Mouse (Mus musculus): ENCODE data around the gene Srpr. TPM values are rescaled to one million over a fixed set of nuclear protein-coding genes. Genes with fewer than 3 reads are reported as not detected.

Gene Srpr
- polyA plus RNA-seq, 1 experiment from 2014 or later, result 89.5 TPM

GRCm38 (mm10) chr9:35289992-35290391 is 90.0 kb downstream of the Srpr start:
- H3K27me3 ChIP-seq, result no peaks in the 10 kb centered on the region
- no peaks in the 10 kb centered on the region for H3K36me3 ChIP-seq
- H3K9ac ChIP-seq, result no peak overlapping the region
- H3K9me3 ChIP-seq (replicated peaks), result no peaks in the 10 kb centered on the region
- H3K4me1 ChIP-seq (replicated peaks), result peaks cover 2% of the 10 kb centered on the region
- no peak overlapping the region for H3K4me2 ChIP-seq
- ATAC-seq (replicated peaks; ENCODE audit: insufficient number of reproducible peaks, insufficient read depth, low FRiP score, low read depth), result no peak
- H3K27ac ChIP-seq, result no peak overlapping the region
- no peak overlapping the region for H3K4me3 ChIP-seq
- WGBS, result 53% methylated on average over 7 of the region's 7 CpGs

GRCm38 (mm10) chr9:35290417-35290816 is 90.4 kb downstream of the Srpr start:
- Histone ChIP-seq H3K9me3 (replicated peaks) (no peaks in the 10 kb centered on the region), H3K36me3 (no peaks in the 10 kb centered on the region), H3K4me2 (no peak overlapping the region), H3K9ac (no peak overlapping the region), H3K27me3 (no peaks in the 10 kb centered on the region), H3K27ac (no peak overlapping the region), H3K4me1 (replicated peaks) (peaks cover 2% of the 10 kb centered on the region), H3K4me3 (no peak overlapping the region)
- 92% methylated on average over 3 of the region's 3 CpGs for WGBS
- no peak for ATAC-seq (replicated peaks; ENCODE audit: insufficient number of reproducible peaks, insufficient read depth, low FRiP score, low read depth)

GRCm38 (mm10) chr9:35290916-35291315 is 90.9 kb downstream of the Srpr start:
- Histone ChIP-seq H3K27ac (no peak overlapping the region), H3K4me2 (no peak overlapping the region)
- ATAC-seq (replicated peaks; ENCODE audit: insufficient number of reproducible peaks, insufficient read depth, low FRiP score, low read depth), result no peak

GRCm38 (mm10) chr9:35293465-35293864 is 93.5 kb downstream of the Srpr start:
- H3K36me3 ChIP-seq, result no peaks in the 10 kb centered on the region
- H3K27ac ChIP-seq, result no peak overlapping the region
- WGBS, result 68% methylated on average over 5 of the region's 5 CpGs
- no peaks in the 10 kb centered on the region; the same call in 1 of the 2 replicates for H3K4me1 ChIP-seq (replicated peaks)
- no peak overlapping the region for H3K4me2 ChIP-seq
- H3K9me3 ChIP-seq (replicated peaks), result no peaks in the 10 kb centered on the region
- no peak for ATAC-seq (replicated peaks; ENCODE audit: insufficient number of reproducible peaks, insufficient read depth, low FRiP score, low read depth)
- no peaks in the 10 kb centered on the region for H3K27me3 ChIP-seq
- no peak overlapping the region for H3K4me3 ChIP-seq
- H3K9ac ChIP-seq, result no peak overlapping the region

More at GRCm38 (mm10) chr9:35290916-35291315, 90.9 kb downstream of the Srpr start:
- H3K9ac ChIP-seq, result no peak overlapping the region
- peaks cover 2% of the 10 kb centered on the region for H3K4me1 ChIP-seq (replicated peaks)
- no peaks in the 10 kb centered on the region for H3K36me3 ChIP-seq
- H3K4me3 ChIP-seq, result no peak overlapping the region
- whole genome bisulfite sequencing, result 30% methylated on average over 4 of the region's 4 CpGs
- H3K27me3 ChIP-seq, result no peaks in the 10 kb centered on the region
- H3K9me3 ChIP-seq (replicated peaks), result no peaks in the 10 kb centered on the region

Other genes with a start within 250 kb of the Srpr start
- gene St3gal4, start 80.9 kb upstream of the Srpr start, polyA plus RNA-seq (2015; fragmentation: Nextera tagmentation; extraction: Ambion mirVana), result 22.3 and 23.0 TPM in 2 replicates
- gene Dcps, start 24.1 kb upstream of the Srpr start, polyA plus RNA-seq (2015; fragmentation: Nextera tagmentation; extraction: Ambion mirVana), result 54.6 and 63.0 TPM in 2 replicates
- gene Tirap, start 116 bp downstream of the Srpr start, polyA plus RNA-seq (2015; fragmentation: Nextera tagmentation; extraction: Ambion mirVana), result 7.6 and 9.8 TPM in 2 replicates
- 65.8 and 67.0 TPM in 2 replicates for gene Foxred1, start 10.9 kb downstream of the Srpr start, polyA plus RNA-seq (2015; fragmentation: Nextera tagmentation; extraction: Ambion mirVana)
- gene Fam118b, start 67.6 kb downstream of the Srpr start, polyA plus RNA-seq (2015; fragmentation: Nextera tagmentation; extraction: Ambion mirVana), result 23.2 and 26.3 TPM in 2 replicates
- 20.2 and 23.4 TPM in 2 replicates for gene Rpusd4, start 67.7 kb downstream of the Srpr start, polyA plus RNA-seq (2015; fragmentation: Nextera tagmentation; extraction: Ambion mirVana)
- gene Cdon, start 221.0 kb downstream of the Srpr start, polyA plus RNA-seq (2015; fragmentation: Nextera tagmentation; extraction: Ambion mirVana), result 6.8 and 7.5 TPM in 2 replicates

Data from heart, embryonic 15.5 days (tissue).